Mouse (Mus musculus) olfactory bulb, adult 2 months (tissue): ENCODE results near the gene Fcgr4.

Experiments
- CTCF ChIP-seq: fragments of 200-500 bp; IDR thresholded peaks from 2 replicates; pipeline ENCODE4 v1.5.1; 2012; ENCODE audit warnings: low read depth, mild to moderate bottlenecking, low read length, moderate library complexity; ENCODE audit not compliant: insufficient read depth
- POLR2A ChIP-seq: fragments of 200-500 bp; IDR thresholded peaks from 2 replicates; pipeline ENCODE4 v1.6.1; 2012; ENCODE audit warnings: mild to moderate bottlenecking, low read depth, low read length, moderate library complexity; ENCODE audit not compliant: insufficient read depth

DNA sequence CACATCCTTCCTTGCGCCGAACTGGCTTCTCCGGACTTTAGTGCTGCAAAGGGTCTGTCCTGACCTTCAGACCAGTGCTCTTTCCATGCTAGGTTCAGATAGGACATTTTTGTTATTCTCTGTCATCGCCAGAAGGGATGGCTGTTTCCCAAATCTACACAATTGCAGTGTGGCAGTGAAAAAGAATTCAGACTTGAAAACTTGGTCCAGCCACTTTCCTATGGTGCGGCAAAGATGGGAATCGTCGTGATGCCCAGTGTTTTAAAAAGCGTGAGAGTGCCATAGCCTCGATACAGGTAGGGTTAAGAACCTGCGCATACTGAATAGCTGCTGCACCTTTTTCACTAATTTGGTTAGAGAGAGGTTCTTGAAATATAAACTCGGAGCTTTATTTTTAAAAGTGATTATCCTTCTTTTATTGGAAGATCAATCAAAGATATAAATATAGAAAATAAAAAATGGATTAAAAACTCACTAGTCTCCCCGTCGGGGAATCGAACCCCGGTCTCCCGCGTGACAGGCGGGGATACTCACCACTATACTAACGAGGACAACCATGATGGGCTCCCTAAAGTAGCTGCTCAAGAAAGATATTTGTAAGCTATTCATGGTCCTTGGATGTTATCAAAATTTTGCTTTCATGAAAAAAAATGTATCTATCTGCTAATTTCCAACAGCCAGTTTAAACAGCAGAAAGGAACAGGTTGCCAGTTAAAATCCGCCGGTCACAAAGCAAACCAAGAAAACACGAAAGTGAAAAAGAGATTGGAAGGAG lies 18.0 kb downstream of the Fcgr4 start:
- TF ChIP-seq POLR2A (no peak), CTCF (no peak)
